Mouse (Mus musculus): Measurements from ENCODE around the gene Pdgfb. TPM values are rescaled to one million over a fixed set of nuclear protein-coding genes. Genes with fewer than 3 reads are reported as not detected.

The Pdgfb gene
- total and polyA plus RNA-seq, 3 experiments: not detected

DNA sequence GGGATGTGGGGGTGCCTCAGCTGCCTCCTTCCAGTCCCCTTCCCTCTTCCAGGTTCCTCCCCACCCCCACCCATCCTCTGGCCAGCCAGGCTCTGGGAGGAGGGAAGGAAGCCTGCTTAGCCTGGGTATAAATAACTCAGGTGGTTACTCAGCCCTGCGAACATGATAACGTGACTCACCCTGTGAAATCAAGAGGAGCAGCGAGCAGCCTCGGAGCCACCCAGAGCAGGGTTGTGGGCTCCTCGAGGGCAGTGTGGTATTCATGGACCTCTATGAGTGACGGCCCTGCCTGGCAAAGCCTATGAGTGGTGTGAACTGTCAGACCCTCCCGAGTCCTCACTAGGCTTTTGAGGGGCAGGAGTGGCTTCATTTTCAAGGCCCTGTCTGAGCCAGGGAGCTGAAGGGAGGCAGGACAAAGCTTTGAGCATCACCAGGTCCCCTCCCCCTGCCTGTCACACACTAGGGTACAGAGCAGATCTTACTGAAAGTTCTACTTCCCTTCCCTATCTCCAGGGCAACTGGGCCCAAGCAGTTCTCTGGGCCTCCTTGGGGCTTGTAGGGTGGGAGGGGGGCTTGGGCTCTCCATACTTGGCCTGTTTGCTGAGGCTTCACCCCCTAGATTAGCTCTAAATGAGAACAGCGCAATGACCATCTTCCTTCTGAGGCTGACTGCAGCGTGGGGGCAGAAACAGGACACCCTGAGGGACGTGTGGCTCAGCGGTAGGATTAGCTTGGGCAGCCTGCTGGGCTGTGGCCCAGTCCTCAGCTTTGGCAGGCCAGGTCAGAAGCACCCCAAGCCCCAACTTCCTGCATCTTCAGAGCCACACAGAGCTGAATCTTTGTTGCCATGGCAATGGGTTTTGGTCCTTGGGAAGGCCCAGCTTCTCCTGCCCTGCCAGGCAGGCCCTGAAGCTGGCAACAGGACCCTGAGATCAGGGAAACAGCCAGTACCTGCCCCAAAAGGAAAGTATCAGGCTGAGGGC is 9.8 kb upstream of the Pdgfb start:
- H3K36me3 ChIP-seq (replicated peaks in 1 of 2; ENCODE audit: control insufficient read depth in 1 of 2, insufficient read depth in 1 of 2, low read length in 1 of 2): no peaks in the 10 kb centered on the region
- H3K27me3 ChIP-seq (replicated peaks): peaks cover 27% of the 10 kb centered on the region
- no peaks in the 10 kb centered on the region for H3K9me3 ChIP-seq (replicated peaks; ENCODE audit: low read length)
- DNase-seq (ENCODE audit: extremely low read depth): peak; percentile 54
- TF ChIP-seq ETS1 (conservative IDR thresholded peaks at IDR 0.05; ENCODE audit: low read depth, low read length): 0 out of 2 replicates have a peak, but pooled peaks have one; percentile 11
- TF ChIP-seq BHLHE40 (IDR thresholded peaks at IDR 0.05; ENCODE audit: low read depth, low read length): peak; percentile 29; the same call in 1 of the 2 replicates
- no peak for TF ChIP-seq ZMIZ1 (IDR thresholded peaks at IDR 0.05; ENCODE audit: low read depth, low read length)
- TF ChIP-seq MEF2A (IDR thresholded peaks at IDR 0.05; ENCODE audit: borderline replicate concordance, low read depth, low read length): 0 out of 2 replicates have a peak, but pooled peaks have one; percentile 33
- H3K4me1 ChIP-seq (ENCODE audit: control insufficient read depth in 1 of 2, insufficient read depth in 2 of 2): peaks cover 26 to 44% of the 10 kb centered on the region in 2 experiments
- H3K9ac ChIP-seq (ENCODE audit: insufficient read depth, low read depth): no peak overlapping the region
- H3K4me2 ChIP-seq (ENCODE audit: insufficient read depth, low read depth, poor library complexity, severe bottlenecking): no peak overlapping the region
- no peak overlapping the region for H3K27ac ChIP-seq (ENCODE audit: insufficient read depth, low read depth)
- dilution Hi-C loops (cut with MboI; ENCODE audit: extremely low pct_ligation_motif_present, extremely low pct_unique_long_range_greater_than_20kb, low sequenced_read_pairs): no loop called here
- no peaks in the 10 kb centered on the region for H3K79me2 ChIP-seq (replicated peaks; ENCODE audit: control insufficient read depth, extremely low read depth, insufficient read depth, poor library complexity, severe bottlenecking)
- in situ Hi-C loops (cut with MboI; ENCODE audit: low pct_ligation_motif_present, low pct_unique_long_range_greater_than_20kb, low sequenced_read_pairs): loop anchor here (5.0 kb wide), 1 partner anchor 38 kb away; no protein-coding TSS in a partner anchor
- H3K4me3 ChIP-seq (replicated peaks in 1 of 3; ENCODE audit: low read depth in 2 of 3, low read length in 2 of 3, poor library complexity in 1 of 3): no peak overlapping the region

DNA sequence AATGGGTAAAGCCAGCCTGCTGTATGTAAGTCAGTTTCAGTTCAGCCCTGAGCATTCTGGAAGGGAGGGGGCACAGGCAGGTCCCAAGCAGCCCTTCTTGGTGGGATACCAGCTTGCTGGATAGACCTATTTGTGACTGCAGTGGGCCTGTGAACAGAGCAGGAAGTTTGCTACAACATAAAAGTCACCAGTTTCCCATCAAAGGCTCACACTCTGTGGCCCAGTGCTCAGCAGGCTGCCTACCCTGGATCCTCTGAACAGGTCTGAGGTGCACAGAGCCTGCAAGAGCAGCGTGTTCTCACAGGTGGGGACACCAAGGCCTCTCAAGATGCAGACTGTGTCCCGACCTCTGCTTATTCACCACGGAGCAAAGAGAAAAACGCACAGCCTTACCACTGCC is 5.7 kb upstream of the Pdgfb start:
- H3K36me3 ChIP-seq (replicated peaks in 1 of 2; ENCODE audit: control insufficient read depth in 1 of 2, insufficient read depth in 1 of 2, low read length in 1 of 2): no peaks in the 10 kb centered on the region
- no peaks in the 10 kb centered on the region for H3K79me2 ChIP-seq (replicated peaks; ENCODE audit: control insufficient read depth, extremely low read depth, insufficient read depth, poor library complexity, severe bottlenecking)
- in situ Hi-C loops (cut with MboI; ENCODE audit: low pct_ligation_motif_present, low pct_unique_long_range_greater_than_20kb, low sequenced_read_pairs): loop anchor here (5.0 kb wide), 1 partner anchor 42 kb away; no protein-coding TSS in a partner anchor
- no peak for DNase-seq (ENCODE audit: extremely low read depth)
- no peak overlapping the region for H3K4me2 ChIP-seq (ENCODE audit: insufficient read depth, low read depth, poor library complexity, severe bottlenecking)
- no peak for TF ChIP-seq HCFC1 (IDR thresholded peaks at IDR 0.05; ENCODE audit: low read depth, low read length)
- TF ChIP-seq EP300 (IDR thresholded peaks at IDR 0.05; ENCODE audit: low read length): no peak
- TF ChIP-seq NRF1 (IDR thresholded peaks at IDR 0.05; ENCODE audit: low read depth, low read length): no peak
- no peak for TF ChIP-seq ZNF384 (IDR thresholded peaks at IDR 0.05; ENCODE audit: low read depth, low read length)
- TF ChIP-seq IRF4 (IDR thresholded peaks at IDR 0.05; ENCODE audit: low read depth, low read length): no peak
- no peak for TF ChIP-seq PAX5 (IDR thresholded peaks at IDR 0.05; ENCODE audit: low read length)
- no peak for TF ChIP-seq ZMIZ1 (IDR thresholded peaks at IDR 0.05; ENCODE audit: low read depth, low read length)
- TF ChIP-seq MEF2A (IDR thresholded peaks at IDR 0.05; ENCODE audit: borderline replicate concordance, low read depth, low read length): no peak
- TF ChIP-seq BHLHE40 (IDR thresholded peaks at IDR 0.05; ENCODE audit: low read depth, low read length): no peak
- TF ChIP-seq GABPA (IDR thresholded peaks at IDR 0.05; ENCODE audit: insufficient replicate concordance, low read depth, low read length): no peak
- no peak for TF ChIP-seq POLR2AphosphoS2 (IDR thresholded peaks at IDR 0.05; ENCODE audit: low read depth, low read length)
- no peaks in the 10 kb centered on the region for H3K9me3 ChIP-seq (replicated peaks; ENCODE audit: low read length)
- dilution Hi-C loops (cut with MboI; ENCODE audit: extremely low pct_ligation_motif_present, extremely low pct_unique_long_range_greater_than_20kb, low sequenced_read_pairs): no loop called here
- H3K4me3 ChIP-seq (replicated peaks in 1 of 3; ENCODE audit: low read depth in 2 of 3, low read length in 2 of 3, poor library complexity in 1 of 3): no peak overlapping the region
- peaks cover 14 to 18% of the 10 kb centered on the region in 2 experiments for H3K4me1 ChIP-seq (ENCODE audit: control insufficient read depth in 1 of 2, insufficient read depth in 2 of 2)
- no peak overlapping the region for H3K9ac ChIP-seq (ENCODE audit: insufficient read depth, low read depth)
- H3K27me3 ChIP-seq (replicated peaks): peaks cover 26% of the 10 kb centered on the region
- H3K27ac ChIP-seq (ENCODE audit: insufficient read depth, low read depth): no peak overlapping the region
